Mouse (Mus musculus) heart, postnatal 25 days (tissue): ENCODE results near the gene BC030867. TPM values are rescaled to one million over a fixed set of nuclear protein-coding genes. Genes with fewer than 3 reads are reported as not detected.
A peak's percentile ranks its signal among the peaks of the same experiment; 100 is the strongest.
"Not testable (repeated sequence)": the region's sequence is repeated elsewhere in the genome, so short reads cannot be mapped to it uniquely, and the experiment has no call there.

Experiments
- DNase-seq: peaks from one replicate; pipeline ENCODE4 v3.0.0; 2022; ENCODE audit warnings: low spot score
- intact Hi-C: fragments of 180-260 bp; cut with DNase I; formaldehyde crosslinking; loops from one replicate; pipeline ENCODE4 v1.15.1; 2025
- total RNA-seq, 2 experiments: library from RNA; stranded (reverse); gene quantifications; 2 replicates each; pipeline ENCODE4 v1.2.3; 2021

Gene BC030867
- total RNA-seq, 2 experiments from 2014 or later = 0.10 to 0.39 TPM

DNA sequence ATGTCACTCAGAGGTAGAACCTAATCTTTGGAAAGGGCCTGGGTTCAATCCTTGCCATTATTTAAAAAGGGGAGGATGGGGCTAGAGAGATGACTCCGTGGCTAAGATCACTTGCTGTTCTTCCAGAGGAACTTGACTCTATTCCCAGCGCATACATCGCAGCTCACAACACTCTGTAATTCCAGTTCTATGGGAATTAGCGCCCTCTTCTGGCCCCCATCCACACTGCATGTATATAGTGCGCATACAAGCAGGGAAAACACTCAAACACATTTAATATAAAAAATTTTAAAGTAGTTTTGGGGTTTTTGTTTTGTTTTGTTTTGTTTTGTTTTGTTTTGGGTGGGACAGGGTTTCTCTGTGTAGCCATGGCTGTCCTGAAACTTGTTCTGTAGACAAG is 6.8 kb upstream of the BC030867 start:
- intact Hi-C loops = no loop called here
- DNase-seq = no peak

DNA sequence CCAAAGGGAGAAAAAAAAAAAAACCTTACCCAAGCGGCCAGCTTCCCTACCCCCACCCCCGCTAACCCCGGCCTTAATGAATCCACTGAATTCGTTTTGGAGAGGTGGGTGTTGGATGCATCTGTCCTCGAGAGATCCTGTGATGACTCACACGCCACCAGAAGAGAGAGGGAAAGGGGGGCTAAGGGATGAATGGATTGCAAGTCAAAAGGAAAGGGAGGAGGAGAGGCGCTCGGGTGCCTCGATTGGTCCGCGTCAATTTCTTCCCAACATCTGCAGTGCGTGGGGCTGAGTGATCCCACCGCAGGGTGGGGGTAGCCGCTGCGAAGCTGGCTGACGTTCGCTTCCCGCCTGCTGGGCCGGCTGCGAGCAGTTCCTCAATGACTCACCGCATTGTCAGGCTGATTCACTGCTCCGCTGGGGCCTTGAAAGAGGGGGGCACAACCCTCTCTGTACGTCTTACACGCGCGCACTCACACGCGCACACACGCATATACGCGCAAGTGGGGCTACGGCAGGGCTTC is 3.7 kb upstream of the BC030867 start:
- intact Hi-C loops = loop anchor here (5.0 kb wide), 1 partner anchor 37 kb away; the partner anchor contains the start of gene Tmub2
- DNase-seq = peak; percentile 57

DNA sequence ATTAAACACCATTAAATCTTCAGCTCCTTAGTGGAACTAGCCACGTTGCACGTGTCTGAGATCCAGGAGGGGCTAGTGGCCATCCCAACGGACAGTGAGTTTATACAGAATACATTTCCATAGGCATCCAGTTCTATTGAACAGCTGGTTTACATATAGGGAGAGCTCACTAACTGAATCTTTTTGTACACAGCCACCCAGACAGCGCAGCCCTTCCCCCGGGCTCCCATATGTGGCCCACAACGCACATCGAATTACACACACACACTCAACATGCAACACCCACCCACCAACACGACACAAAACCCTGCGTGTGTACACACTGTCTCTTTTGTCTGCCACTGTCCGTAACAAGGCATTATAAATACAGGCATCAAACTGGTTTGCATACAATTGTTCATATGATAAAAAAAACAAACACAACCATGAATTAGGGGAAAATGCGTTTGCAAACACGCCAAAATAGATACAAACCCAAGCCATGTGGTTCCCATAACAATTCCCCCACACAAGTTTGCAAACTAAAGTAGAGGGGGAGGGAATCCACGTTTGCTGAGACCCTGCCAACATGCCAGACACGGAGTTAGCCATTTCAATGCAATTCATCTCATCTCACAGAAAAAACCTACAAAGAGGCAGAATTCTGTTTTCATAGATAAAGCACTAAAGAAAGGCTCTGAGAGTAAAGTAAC is 3.0 kb upstream of the BC030867 start:
- intact Hi-C loops = loop anchor here (5.0 kb wide), 1 partner anchor 37 kb away; the partner anchor contains the start of gene Tmub2
- DNase-seq = no peak

DNA sequence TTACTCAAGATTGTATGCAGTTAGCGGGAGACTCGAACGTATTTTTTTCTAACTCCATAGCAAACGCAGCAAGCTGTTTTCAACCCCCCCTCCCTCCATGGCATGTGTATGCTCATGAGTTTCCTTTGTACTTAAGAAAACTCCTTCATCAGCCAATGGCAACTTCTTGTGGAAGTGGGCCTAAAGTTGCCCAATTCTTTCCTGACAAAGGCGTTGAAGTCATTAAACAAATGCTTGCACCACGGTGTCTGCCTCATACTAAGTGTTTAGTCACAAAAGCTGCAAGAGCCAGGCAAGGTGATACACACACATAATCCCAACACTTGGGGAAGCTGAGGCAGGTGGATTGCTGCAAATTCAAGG is 2.4 kb upstream of the BC030867 start:
- intact Hi-C loops = loop anchor here (5.0 kb wide), 1 partner anchor 36 kb away; the partner anchor contains the start of gene Tmub2
- no peak for DNase-seq

DNA sequence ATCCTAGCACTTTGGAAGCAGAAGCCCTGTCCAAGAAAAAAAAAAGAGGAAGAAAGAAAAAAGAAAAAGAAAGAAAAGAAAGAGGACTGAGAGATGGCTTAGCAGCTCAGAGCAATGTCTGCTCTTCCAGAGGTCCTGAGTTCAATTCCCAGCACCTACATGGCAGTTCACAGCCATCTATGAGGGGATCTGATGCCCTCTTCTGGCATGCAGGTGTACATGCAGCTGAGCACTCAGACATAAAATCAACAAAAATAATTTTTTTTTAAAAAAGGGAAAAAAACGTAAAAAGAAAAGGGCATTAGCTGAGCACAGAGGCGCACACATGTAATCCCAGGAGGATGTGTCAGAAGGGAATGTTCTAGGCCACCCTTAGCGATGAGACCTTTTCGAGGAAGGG is 1.8 kb upstream of the BC030867 start:
- intact Hi-C loops = loop anchor here (5.0 kb wide), 1 partner anchor 35 kb away; the partner anchor contains the start of gene Tmub2
- DNase-seq = no peak

DNA sequence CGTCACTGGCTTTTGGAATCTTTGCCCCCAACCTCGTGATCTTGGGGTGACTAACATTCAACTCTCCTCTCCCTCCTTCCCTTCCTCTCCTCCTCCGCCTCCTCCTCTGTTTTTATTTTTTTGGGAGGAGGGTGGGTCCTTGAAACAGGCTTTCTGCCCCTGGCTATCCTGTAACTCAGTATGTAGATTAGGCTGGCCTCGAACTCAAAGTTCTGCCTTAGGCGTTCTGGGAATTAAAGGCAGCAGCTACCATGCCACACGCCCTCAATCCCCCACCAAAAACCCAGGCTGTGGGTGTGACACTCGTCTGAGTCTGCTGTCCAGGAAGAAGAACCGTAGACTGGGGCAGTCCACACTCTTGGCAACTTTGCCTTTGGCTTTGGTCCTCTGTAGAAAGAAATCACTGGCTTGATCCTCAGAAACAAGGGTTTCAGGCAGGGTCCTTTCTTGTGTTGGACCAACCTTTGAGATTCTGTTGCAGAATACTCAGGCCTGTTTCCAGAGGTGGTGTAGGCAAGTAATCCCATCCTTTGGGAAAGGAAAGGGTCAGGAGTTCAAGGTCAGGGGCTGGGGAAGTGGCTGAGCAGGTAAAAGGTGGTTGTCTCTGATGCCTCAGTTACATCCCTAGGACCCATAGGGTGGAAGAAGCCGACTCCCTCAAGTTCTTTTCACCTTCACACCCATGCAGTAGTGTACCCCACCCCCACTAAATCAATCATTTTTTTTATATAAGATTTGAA is 839 bp downstream of the BC030867 start:
- no peak for DNase-seq
- intact Hi-C loops = loop anchor here (2.0 to 5.0 kb wide), 2 partner anchors 33 to 65 kb away; partner anchors contain the start of genes Lsm12 and Tmub2

DNA sequence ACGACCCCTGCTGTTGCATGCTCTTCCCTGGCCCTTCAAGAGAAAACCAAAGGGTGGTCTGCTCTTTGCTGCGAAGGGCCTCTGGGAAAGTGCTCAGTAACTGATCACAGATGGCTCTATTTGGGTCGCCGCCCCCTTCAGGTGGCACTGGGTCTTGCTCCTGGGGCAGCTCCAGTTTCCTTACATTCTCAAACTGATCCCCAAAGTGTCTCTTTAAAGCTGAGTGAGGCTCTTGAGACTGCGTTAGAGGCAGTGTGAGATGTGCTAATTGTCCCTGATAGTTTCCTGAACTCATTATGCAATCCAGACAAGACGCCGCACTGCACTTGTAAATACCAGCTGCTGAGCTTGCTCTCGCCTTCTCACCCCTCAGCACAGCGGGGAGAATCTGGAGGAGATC is 8.8 kb downstream of the BC030867 start:
- no peak for DNase-seq

DNA sequence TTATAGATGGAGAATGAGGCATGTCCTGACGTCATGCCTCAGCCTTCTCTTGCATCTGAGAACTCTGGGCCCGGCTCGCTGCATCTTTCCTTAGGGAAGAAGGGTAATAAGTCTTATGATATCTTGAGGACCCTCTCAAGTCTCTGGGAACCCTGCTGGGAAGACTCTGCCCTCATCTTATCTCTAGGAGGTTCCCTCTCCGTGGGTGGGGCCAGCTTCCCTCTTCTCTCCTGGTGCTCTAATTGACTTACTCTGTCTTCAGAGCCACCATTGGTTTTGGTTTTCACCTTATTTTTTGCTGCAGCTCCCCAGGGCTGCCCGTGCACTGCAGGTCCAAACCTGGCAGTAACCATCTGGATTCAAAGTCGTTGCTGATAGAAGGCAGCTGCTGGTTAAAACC is 9.4 kb downstream of the BC030867 start:
- no peak for DNase-seq
- intact Hi-C loops = no loop called here

More for the DNA sequence above, 8.8 kb downstream of the BC030867 start:
- intact Hi-C loops = no loop called here

DNA sequence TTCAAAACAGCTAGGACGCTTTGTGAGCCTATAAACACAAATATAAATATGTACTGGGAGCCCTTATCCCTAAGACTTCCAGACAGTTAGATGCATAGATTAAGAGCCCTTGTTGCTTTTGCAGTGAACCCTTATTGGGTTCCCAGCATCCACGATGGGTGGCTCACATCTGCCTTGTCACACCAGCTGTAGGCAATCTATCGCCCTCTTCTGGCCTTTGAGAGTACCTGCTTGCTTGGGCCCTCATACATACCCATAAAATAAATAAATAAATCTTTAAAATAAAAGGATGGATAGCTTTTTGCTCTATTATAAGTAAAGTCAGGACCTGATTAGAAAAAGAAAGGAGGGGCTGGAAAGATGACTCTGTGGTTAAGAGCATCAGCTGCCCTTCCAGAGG is 9.8 kb downstream of the BC030867 start:
- intact Hi-C loops = no loop called here
- DNase-seq = no peak

DNA sequence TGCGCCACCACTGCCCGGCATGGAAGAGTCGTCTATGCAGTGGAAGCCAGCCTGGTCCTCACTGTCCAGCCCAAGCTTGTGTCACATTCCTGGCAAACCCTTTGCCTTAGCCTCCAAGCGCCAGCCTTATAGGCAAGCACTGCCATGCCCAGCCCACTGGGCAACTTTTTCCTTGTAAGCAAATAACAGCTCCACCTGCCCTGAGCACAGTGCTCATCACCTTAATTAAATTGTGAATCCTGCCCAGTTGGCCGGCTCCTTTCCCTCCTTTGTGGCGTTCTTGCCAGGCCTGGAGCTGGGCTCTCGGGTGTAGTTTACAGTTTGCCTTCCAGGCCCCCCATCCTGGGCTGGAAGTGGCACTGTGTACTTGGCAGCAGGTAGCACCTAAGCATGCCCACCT is 14.5 kb downstream of the BC030867 start:
- intact Hi-C loops = no loop called here
- DNase-seq = no peak

DNA sequence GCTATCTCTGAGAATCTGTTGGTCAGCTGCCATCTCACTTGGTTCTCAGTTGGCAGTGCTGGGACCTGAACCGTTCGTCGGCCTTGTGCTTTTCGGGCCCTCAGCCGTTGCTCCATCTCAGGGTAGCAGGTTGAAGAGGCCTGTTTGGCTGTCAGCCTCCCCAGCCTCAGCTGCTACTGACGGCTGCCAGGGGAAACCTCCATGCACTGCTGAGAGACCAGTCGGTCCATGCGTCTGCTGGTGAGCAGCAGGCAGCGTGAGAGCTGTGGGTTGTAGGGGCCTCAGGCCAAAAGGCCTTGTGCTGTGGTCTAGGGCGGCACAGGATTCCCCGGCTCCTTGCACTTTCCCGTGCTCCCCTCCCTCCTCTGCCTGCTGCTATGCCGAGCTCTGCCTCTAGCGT is 17.1 kb downstream of the BC030867 start:
- intact Hi-C loops = loop anchor here (5.0 kb wide), 1 partner anchor 109 kb away; the partner anchor contains the start of gene Tmem101
- no peak for DNase-seq

DNA sequence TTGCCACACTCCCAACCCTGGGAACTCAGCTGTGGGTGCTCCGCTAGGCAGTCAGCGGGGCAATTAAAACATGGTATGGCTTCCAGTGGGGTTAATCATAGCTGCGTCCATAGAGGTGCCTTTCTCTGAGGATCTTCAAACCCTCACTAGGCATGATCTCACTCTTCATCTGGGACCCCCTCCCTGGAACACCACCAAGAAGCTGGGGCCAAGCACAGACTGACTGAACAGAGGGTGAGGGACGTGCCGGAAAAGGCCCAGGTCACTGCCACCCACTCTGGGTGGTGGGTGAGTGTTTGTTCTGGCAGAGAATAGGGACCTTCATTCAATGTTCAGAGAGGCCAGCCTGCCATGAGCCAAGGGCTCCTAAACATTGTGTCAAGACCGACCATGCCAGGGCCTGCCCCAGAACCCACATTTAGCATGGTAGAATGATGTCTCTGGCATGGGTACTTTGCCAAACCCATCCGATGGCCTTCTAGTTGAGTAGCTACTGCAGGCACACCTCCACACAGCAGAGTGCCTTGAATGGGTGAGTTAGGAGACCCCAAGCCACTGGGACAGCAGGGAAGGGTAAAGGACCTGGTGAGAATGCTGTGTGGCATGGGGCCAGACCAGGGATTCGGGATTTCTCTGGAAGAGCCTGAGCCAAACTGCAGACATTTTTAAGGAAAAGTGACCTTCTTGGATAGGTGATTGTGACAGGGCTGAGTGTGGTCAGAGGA is 18.1 kb downstream of the BC030867 start:
- intact Hi-C loops = loop anchor here (1.0 to 5.0 kb wide), 2 partner anchors 109 to 164 kb away; partner anchors contain the start of gene Tmem101
- DNase-seq = no peak

DNA sequence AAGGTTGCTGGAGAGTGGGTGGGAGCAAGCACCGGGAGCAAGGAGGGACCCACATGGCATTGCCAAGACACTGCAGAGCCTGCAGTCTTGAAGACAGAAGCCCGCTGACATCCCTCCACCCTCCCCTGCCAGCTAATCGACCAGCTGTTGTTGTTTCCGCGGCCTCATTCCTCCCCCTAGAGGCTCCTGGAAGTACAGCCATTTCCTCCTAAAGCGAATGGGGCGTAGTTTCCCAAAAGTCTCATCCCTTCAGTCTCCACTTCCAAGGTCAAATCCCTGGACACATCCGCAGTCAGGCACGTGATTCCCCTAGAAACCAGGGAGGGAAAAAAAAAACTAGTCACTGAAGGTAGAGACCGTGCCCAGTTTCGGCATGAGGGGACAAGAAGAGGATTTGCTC is 18.8 kb downstream of the BC030867 start:
- DNase-seq = peak; percentile 54
- intact Hi-C loops = loop anchor here (1.0 to 5.0 kb wide), 2 partner anchors 110 to 165 kb away; partner anchors contain the start of gene Tmem101

DNA sequence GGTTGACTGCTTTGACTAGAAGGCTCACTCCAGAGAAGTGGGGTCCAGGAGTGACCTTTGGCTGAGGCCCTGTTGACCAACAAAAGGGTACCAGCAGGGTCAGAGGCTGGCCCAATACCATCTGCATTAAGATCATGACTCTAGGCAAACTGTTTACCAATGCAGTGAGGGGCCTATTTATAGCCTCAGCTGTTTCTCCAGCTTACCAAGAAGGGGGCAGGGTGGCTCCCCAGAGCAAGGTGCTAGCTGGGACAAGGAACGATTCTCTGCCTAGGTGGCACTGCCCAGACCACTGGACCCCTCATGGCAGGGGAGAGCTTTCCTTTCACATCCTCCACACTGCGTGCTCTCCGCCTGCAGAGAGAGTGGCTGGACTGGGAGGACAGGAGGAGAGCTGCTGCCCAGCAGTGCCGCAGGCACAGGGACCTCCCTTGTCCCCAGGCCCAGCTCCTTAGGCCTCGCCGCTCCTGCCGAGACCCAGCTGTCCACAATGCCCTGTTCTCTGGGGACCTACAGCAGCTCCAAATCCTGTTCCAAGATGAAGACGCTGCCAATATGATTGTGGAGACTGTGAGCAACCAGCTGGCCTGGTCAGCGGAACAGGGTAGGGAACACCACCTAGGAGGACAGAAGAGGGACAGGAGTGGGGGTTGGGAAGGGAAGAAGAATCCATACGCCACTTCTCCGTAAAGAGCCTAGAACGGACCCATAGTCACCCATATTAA is 20.0 kb downstream of the BC030867 start, which contains the start of gene Asb16:
TSS of gene Asb16 (plus strand) at position 224 of the 725 bp plus-strand sequence.
- intact Hi-C loops = loop anchor here (5.0 kb wide), 1 partner anchor 111 kb away; the partner anchor contains the start of gene Tmem101
- no peak for DNase-seq

DNA sequence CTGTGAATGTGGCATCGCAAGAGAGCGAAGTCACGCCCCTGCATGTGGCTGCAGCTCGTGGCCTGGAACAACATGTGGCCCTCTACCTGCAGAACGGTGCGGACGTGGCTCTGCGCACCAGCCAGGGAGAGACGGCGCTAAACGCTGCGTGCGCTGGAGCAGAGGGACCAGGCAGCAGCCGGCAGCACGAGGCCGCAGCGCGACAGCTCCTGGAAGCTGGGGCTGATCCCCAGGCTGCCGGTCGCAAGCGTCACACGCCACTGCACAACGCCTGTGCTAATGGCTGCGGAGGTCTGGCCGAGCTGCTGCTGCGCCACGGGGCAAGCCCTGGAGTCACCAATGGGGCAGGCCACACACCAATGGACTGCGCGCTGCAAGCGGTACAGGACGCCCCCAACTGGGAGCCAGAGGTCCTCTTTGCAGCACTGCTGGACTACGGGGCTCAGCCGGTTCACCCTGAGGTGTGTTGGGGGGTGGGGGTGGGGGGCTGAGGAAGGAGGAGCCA is 27.8 kb downstream of the BC030867 start:
- intact Hi-C loops = no loop called here
- DNase-seq = no peak

DNA sequence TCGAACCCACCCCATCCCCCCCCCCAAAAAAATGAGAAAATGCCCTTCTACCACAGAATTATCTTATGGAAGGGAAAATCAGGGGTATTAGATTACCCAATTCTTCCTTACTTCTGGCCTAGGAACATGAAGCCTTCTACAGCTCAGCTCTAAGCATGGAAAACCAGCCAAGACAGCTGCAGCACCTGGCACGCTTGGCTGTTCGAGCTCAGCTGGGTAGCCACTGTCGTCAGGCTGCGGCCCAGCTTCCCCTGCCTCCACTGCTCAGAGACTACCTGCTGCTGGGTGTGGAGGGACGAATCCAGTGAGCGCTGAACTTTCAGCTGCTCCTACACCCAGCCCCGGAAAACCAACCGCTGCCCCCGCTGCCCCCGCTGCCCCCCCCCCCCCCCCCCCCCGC is 29.1 kb downstream of the BC030867 start:
- intact Hi-C loops = no loop called here
- no peak for DNase-seq

DNA sequence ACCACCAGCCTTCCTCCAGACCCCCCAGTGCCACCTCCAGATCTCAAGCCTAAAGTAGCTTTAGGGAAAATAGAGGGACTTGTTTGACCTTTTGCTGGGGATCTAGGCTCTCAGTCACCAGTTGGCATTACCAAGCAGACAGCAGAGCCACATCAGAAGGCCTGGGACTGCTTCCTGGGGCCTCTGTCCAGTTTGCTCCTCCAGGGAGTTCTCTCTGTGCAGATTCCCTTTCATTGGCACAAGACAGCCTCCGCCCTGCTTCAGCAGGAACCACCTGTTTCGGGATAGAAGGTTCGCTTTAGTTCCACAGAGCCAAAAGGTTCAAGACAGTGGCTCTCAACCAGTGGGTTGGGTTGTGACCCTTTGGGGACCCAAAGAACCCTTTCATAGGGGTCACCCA is 30.9 kb downstream of the BC030867 start:
- no peak for DNase-seq
- intact Hi-C loops = no loop called here

DNA sequence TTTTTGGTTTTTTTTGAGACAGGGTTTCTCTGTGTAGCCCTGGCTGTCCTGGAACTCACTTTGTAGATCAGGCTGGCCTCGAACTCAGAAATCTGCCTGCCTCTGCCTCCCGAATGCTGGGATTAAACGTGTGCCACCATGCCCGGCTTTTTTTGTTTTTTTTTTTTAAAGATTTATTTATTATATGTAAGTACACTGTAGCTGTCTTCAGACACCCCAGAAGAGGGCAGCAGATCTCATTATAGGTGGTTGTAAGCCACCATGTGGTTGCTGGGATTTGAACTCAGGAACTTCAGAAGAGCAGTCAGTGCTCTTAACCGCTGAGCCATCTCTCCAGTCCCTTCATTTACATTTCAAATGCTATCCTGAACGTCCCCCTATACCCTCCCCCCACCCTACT is 31.6 kb downstream of the BC030867 start:
- intact Hi-C loops = loop anchor here (5.0 kb wide), 1 partner anchor 33 kb away; the partner anchor contains the start of gene BC030867
- DNase-seq = not testable (repeated sequence)

DNA sequence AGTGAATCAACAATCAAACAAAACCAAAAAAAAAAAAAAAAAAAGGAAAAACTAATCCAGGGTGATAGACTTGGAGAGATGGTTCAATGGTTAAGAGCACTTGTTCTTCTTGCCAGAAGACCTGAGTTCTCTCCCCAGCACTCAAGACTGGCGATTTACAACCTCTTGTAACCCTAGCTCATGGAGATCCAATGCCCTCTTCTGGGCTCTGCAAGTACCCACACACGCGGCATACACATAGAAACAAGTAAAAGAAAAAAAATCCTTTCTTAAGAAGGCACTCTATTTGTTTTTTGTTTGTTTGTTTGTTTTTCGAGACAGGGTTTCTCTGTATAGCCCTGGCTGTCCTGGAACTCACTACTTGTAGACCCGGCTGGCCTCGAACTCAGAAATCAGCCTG is 35.2 kb downstream of the BC030867 start:
- intact Hi-C loops = loop anchor here (5.0 kb wide), 1 partner anchor 37 kb away; the partner anchor contains the start of gene BC030867
- no peak for DNase-seq
